Mouse (Mus musculus) 3134 (cell line): Measurements from ENCODE around the gene Zfp513.
"Not testable (repeated sequence)": the region's sequence is repeated elsewhere in the genome, so short reads cannot be mapped to it uniquely, and the experiment has no call there.

ENCODE experiments used
- DNase-seq: peaks from one replicate; pipeline ENCODE4 v3.0.0-alpha.2; 2011; ENCODE audit warnings: low spot score; ENCODE audit not compliant: insufficient read length; ENCODE audit errors: extremely low read depth

Zfp513 gene

DNA sequence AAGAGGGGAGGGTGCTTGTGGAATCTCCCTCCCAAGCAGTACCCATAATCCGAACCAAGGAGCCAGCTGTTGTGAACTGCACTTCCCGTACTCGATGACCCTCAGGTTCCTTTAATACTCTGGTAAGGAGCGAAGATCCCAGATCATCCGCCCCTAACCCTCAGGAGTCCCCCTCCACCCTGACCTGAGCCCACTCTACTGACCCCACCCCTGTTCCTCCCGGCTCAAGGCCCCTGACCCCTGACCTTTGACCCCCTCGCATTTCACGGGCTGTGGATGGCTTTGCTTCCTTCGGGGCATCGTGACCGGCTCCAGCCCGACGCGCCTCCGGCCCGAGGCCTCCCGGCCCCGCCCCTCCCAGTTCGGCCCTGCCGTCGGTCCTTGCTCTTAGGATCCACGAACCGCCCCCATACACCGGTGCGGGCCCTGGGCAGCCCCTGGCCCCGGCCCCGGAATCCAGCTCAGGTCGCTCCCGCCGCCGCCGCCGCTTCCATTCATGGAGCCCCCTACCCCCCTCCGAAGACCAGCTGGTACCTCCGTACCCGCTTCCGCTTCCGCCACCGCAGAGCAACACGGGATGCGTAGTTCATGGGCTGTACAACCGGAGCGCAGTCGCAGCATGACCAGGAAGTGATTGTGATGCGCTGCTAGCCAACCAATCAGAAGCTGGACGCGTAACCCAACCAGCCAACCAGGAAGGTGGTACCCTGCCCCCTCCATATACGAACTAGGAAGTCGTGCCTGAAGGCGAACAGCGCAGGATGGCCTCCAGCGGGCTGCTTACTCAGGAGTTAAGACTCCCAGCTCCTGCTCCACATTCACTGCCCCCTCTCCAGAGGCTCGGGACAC, at the start of gene Zfp513:
Gene Zfp513 (minus strand): TSS at position 562 of the 849 bp plus-strand sequence.
- peak; percentile 92 for DNase-seq

GRCm38 (mm10) chr5:31251541-31252101, 49.5 kb upstream of the Zfp513 start, which contains the start of gene Krtcap3:
Gene Krtcap3 (plus strand): TSS chr5:31251691.
- peak; percentile 22 for DNase-seq

- no peak for DNase-seq
These were observed 48.6 kb upstream of the Zfp513 start for GRCm38 (mm10) chr5:31250716-31251115.

DNA sequence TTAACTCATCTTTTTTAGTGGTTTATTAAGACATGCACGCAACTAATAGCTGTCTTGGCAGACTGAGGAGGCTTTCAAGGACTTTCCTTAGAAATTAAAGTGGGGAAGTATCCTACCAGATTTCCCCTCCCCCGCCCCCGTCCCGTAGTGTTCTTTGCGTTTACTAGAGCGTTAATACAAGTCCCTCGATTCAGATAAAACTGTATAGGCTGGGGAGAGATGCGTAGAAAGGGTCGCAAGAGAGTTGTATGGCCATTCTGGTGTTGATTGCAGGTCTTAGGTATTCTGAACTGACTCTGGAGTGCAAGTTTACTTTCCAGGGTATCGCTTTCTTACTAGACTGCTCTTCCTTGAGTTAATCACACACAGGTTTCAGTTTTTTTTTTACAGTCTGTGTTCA, 40.1 kb upstream of the Zfp513 start:
- no peak for DNase-seq

- no peak for DNase-seq
These were observed 39.5 kb upstream of the Zfp513 start for GRCm38 (mm10) chr5:31241522-31242034.

GRCm38 (mm10) chr5:31240637-31241521, 38.8 kb upstream of the Zfp513 start, which contains the start of the genes Nrbp1 and Gm9970:
Gene Nrbp1 (plus strand): TSS chr5:31240864.
Gene Gm9970 (minus strand): TSS chr5:31241232.
- peak; percentile 95 for DNase-seq

GRCm38 (mm10) chr5:31226641-31227040, 24.5 kb upstream of the Zfp513 start:
- DNase-seq, result no peak

DNA sequence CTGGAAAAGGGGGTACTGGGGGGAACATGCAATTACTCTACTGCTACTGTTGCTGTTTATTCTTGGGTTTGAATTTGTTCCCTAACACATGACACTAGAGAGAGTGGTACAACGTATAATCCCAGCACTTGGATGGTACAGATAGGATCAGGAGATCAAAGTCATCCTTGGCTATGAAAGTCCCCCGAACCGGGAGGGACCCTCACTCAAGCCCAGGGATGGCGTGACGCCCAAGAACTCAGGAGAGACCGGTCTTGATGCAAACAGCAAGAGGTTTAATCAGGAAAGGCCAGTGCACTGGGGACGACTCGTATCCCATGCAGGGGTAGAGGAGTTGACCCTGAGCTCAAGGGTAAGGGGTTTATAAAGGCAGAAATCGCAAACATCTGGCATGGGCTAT, 20.6 kb upstream of the Zfp513 start:
- DNase-seq, result no peak

DNA sequence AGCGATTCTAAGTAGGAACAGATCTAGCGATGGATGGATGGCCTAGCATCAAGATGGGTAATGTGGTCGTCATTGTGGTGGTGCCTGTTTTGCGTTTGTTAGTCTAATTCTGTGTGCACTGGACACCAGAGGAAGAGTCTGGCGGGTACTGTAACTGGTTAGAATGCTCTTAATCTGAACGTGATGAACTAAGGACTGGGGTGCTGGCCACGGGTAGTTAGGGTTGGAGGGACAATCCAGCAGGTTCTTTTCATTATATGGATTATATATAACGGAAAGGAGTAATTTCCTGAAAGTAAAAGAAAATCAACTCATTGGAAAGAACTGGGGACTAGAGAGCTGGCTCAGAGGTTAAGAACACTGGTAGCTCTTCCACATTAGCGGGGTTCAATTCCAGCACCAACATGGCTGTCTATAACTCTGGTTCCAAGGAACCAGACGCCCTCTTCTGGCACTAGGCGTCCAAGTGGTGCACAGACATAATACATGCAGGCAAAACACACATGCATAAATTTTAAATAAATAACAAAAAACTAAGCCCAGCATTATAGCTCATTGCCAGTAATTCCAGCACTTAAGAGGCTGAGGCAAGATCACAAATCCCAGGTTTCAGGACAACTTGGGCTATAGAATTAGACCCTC, 19.3 kb upstream of the Zfp513 start:
- peak; percentile 24 for DNase-seq

- DNase-seq, result peak; percentile 96
These were observed 18.6 kb upstream of the Zfp513 start, which contains the start of gene Ppm1g for GRCm38 (mm10) chr5:31220448-31221303. Gene Ppm1g (minus strand): TSS chr5:31220687.

DNA sequence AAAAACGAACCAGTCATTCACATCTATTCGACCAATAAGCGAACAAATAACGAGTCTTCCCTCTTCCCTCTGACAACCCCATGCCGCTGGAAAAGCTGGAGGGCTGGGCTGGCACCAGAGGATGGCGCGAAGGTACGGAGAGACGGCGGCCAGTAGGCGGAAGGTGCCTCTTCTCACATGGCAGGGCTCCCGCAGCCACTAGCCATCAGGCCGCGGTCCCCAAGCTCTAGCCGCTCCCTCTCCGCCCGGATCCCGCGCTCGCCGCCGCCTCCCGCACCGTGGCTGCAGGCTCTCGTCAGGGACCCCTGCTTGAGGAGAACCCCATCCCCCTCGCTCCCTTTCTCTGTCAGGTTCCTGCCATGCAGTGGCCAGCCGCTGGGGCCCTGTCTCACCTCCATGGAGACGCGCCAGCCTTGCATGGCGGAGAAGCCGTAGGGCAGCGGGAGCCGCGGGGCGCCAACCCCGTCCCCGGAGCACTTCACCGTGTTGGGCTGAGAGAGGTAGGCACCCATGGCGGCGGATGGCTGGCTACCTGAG, 17.9 kb upstream of the Zfp513 start:
- DNase-seq, result peak; percentile 81

DNA sequence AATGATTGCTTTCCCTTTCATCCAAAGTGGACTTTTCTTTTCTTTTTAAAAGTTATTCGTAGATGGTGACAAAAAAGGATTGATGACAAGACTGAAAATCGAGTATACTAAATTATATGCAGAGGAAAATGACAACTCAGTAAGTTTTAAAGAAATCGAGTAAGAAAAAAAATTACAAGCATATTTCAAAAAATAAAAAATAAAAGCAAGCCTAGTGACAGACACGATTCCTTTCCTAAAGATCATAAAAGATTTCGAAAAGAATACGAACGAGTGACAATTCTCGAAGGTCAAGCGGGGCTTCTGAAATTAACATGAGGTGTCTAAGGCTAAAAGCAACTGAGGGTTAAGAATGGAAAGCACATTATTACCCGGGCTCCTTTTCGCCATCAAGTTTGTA, 17.4 kb upstream of the Zfp513 start:
- no peak for DNase-seq

- DNase-seq, result no peak
These were observed 17.0 kb upstream of the Zfp513 start for GRCm38 (mm10) chr5:31219070-31219469.

- no peak for DNase-seq
These were observed 16.2 kb upstream of the Zfp513 start for GRCm38 (mm10) chr5:31218294-31218693.

- DNase-seq, result not testable (repeated sequence)
These were observed 14.5 kb upstream of the Zfp513 start for GRCm38 (mm10) chr5:31216554-31216953.

DNA sequence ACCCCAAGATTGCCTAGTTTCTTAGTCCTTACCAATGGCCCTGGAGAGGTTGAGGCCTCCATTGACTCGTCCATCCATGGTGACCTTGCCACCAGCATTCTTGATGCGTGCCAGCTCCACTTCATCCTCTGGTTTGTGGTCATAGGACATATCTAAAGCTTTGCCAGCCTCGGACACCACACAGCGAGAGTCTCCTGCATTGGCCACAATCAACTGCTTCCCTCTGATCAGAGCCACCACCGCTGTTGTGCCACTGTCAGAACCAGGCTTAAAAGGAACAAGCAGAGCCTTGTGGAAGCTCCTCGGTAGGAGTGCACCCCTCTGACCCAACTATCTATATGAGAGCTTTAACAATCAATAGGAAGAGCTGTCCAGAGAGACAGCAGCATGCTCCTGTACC, 2.3 kb upstream of the Zfp513 start:
- DNase-seq, result no peak

DNA sequence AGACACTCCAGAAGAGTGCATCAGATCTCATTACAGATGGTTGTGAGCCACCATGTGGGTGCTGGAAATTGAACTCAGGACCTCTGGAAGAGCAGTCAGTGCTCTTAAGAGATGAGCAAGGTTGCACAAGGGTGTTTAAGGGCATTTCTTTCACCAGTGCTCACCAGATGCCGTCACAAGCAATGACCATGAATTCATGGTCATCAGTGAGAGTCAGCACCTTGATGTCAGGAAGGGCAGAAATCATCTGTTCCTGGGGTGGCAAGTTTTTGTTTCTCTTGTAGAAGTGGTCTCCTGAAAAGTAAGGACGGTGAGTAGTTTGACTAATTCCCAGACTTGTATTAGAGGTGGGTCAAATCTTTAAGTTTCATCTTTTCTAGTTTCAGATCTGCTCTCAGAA, 1.8 kb upstream of the Zfp513 start:
- DNase-seq, result no peak

DNA sequence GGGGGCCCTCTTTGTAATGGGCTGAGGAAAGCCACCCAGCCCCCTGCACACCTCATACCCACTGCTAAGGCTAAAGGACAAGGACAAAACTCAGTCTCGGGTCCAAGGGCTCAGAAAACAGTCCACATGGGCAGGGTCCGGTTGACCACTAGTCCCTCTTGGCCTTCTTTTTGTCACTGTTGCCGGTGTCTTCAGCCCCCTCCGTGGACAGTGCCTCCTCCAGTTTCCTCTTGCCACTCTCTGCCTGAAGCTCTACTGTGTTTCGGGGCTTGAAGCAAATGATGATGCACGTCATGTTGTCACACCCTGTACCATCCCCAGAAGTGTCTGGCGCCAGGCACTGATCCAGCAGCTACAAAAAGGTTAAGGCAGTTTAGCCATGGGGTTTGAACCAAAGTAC, 830 bp upstream of the Zfp513 start:
- DNase-seq, result no peak
